Mouse (Mus musculus): ENCODE results near the gene Fads2.

Fads2 gene

DNA sequence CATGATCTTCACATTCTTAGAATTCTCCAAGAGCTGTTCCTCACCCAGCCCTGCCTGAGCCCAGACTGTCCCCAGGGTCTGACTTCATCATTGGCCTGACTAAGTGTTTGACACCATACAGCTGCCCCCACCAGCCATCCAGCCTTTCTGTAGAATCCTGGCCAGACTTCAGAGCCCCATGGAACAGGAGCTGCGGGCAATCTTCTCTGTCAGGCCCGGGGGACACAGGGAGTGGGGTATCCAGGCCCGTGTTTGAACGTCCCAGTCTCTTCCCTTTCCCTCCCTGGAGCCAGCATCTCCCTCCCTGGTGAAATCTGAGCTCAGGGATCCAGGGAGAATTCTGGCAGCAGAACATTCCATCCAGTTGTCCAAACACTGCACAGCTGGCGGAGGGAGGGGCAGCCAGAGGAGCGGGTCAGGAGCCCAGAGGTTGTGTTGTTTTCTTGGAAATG is 88.7 kb downstream of the Fads2 start:
- DNase-seq: peak in 1 of 2 experiments; percentile 56
